Mouse (Mus musculus): ENCODE data around the gene Fgf2.

The Fgf2 gene

DNA sequence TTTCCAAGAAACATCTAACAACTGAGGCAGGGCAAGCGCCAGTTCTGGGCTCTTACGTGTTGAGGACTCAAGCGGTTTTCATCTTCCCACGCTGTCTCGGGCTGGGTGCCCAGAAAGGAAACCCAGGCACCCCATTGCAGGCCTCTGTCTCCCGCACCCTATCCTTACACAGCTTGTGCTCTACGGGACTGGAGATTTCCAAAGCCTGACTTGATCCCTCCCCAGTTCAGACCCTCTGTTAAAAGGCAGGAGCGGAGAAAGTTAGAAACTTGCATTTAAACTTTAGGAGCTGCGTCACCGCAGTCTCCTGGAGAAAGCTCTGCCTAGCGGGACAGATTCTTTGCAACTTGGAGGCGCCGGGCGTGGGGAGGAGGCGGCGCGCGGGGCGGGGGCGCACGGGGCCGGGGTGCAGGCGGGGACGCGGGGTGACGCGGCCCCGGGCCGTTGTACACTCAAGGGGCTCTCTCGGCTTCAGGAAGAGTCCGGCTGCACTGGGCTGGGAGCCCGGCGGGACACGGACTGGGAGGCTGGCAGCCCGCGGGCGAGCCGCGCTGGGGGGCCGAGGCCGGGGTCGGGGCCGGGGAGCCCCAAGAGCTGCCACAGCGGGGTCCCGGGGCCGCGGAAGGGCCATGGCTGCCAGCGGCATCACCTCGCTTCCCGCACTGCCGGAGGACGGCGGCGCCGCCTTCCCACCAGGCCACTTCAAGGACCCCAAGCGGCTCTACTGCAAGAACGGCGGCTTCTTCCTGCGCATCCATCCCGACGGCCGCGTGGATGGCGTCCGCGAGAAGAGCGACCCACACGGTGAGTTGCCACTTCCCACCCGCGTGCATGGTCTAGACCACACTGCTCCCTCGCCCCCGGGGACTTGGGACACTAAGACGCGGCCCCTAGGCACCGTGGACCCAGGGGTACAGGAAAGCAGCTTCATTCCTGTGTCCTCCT, at the start of gene Fgf2:
Gene Fgf2 (plus strand): TSS at position 126 of the 945 bp plus-strand sequence.
- DNase-seq (ENCODE audit: low spot score), result no peak

DNA sequence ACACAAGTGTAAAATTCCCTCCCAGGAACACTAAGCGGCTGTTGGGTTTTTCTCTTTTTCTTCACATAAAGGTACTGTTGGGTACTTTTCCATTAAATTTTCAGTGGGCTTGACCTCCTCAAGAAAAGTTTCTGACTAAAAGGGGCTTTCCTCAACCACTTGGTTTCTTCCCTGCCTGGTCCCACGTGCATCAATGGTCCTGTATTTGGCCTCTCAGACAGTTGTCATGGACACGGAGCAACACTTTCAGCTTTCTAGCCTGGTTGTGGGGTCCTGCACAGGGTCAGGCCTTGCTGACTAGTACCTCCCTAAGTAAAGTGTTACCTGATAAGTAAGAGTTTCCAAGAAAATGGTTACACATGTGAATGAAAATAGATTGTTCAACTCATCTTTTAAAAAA, 48.7 kb upstream of the Fgf2 start:
- no peak for DNase-seq (ENCODE audit: low spot score)

DNA sequence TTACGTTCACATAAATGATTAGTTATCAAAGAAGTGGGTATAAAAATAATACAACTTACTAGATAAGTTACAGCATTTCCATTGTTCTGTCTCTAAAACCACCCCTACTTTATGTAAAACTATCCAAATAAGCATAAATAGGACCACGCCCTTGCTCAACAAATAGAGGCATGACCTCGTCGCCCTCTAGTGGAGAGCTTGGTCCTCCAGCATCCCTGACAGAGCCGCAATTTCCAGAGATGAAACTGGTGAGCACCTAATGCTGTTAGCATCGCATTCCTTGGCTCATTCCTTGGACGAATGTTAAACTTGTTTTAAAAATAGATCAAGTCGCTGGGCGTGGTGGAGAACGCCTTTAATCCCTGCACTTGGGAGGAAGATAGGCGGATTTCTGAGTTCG, 45.5 kb upstream of the Fgf2 start:
- no peak for DNase-seq (ENCODE audit: low spot score)

DNA sequence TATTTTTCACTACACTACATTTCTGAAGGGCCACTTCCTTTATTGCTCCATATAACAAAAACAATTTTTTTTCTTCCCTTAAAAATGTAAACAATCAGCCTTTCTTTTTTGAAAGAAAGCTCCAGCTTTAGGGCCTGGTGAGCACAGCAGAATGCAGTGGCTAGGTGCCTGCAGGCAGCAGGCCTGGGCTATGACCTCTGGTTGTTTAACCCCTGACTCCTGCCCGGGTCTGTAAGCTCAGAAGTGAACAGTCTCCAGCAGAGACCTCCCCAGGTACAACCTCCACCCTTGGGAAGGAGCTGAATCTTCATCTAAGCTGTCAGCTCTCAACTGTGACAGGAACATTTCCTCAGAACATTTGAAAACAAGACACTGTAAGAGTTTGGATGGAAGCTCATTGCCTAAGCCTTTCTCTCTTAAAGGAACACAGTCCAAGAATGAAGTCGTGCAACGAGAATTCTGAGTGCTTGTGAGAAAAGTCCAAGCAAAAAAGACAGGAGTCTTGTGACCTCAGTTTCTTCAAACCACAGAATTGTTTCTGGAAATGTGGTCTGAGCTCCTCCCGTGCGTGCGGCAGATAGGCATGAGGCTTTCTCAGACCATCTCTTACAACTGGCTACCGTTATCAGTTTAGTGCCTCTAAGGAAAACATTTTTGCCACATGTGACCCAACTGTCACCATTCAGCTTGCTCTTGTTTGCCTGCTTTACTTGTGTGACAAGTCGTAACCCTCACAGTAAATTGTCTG, 44.6 kb upstream of the Fgf2 start:
- no peak for DNase-seq (ENCODE audit: low spot score)

DNA sequence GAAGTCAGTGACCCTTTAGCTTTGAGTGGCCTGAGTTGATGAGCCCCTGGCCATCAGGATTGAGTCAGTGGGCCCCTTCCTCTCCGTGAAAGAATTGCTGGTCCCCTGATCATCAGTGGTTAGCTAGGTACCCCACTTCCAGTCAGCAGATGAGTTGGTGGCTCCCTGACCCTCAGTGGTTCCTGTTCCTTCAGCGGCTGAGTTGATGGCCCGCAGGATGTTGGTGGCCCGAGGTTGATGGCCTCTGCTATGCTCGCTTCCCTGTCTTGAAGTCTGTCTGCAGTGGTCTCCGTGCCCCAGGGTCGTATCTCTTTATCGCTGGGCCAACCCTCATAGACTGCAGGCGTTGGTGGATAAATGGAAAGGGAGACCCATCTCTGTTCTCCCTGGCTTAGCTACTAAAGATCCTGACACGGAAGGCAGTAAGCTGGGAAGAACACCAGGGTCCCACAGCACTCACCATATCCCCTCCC, 36.2 kb upstream of the Fgf2 start:
- DNase-seq (ENCODE audit: low spot score), result no peak

DNA sequence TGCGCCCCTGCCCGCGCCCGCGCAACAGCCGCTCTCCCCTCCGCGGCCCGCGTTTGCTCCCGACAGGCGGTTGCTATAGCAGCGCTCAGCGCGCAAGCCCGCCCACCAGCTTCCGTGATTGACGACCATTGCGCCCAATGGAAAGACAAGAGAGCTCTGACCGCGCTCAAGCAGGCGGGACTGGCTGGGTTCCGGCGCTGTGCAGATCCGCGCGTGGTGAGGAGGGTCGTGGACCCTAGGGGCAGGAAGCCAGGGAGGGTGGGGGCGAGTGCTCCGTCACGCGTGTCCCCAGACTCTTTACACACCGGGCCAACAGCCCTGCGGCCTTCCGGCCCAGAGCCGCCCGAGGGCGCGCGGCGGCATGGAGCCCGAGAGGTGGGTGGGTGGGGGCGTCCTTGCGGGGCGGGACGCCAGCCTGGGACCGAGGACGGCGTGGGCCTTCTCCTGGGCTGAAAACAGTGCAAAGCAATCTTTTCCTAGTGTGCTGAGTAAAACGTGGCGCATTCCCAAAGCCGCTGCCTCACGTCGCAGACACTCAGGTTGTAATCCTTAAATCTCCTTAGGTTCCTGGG, 35.7 kb upstream of the Fgf2 start, which contains the start of the genes Bbs12 and Cetn4:
Gene Bbs12 (plus strand): TSS at position 185 of the 572 bp plus-strand sequence.
Gene Cetn4 (minus strand): TSS at position 339 of the 572 bp plus-strand sequence.
- DNase-seq (ENCODE audit: low spot score), result peak; percentile 93

DNA sequence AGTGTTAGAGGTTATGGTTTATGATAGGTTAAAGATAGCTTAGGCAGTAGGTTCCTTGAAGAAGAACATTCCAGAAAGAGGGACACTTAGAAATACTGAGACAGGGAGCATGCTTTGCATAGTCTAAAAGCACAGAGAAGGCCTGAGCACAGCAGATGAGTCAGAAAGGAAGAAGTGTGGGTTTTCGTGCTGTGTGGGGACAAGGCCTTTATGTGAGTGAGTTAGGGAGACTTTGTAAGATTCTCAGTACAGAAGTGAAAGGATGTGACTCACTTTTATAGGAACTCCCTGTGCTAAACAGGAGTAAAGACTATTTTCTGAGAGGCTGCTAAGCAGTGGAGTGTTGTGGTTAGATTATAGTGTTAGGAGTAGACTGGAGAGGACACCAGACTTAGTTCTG, 34.8 kb upstream of the Fgf2 start:
- no peak for DNase-seq (ENCODE audit: low spot score)

DNA sequence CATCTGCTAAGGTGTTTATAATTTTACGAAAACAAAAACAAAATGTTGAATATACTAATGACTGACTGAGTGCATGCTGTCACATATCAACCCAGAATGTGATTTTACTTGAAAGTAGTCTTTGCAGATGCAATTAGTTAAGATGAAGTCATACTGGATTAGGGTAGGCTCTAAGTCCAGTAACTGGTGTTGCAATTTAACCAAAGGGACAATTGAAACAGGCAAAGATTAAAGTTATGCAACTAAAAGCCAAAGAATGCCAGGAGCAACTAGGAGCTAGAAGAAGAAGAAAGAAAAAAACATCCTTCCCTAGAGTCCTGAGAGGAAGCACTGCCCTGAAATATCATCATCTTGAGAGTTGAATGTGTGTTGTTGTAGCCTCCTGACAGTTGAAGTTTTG, 31.9 kb upstream of the Fgf2 start:
- DNase-seq (ENCODE audit: low spot score), result no peak

DNA sequence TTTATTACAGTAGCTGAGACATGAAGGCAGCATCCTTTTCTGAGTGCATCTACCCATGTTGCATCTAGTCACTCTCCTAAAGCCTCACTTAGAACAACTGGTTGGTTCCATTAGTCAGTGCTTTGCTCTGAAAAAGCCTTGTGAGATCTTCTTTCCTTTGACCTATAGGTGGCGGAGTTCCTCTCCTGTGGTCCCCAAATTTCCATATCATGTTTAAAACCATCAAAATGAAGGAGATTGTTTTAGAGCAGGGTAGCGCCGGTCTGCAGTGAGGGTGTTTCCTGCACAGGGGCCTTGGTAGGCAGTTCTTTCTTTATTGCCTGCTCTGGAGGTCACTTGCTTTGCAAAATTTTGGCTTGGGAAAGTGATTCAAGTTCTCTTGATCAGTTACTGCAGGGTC, 23.8 kb upstream of the Fgf2 start:
- no peak for DNase-seq (ENCODE audit: low spot score)

DNA sequence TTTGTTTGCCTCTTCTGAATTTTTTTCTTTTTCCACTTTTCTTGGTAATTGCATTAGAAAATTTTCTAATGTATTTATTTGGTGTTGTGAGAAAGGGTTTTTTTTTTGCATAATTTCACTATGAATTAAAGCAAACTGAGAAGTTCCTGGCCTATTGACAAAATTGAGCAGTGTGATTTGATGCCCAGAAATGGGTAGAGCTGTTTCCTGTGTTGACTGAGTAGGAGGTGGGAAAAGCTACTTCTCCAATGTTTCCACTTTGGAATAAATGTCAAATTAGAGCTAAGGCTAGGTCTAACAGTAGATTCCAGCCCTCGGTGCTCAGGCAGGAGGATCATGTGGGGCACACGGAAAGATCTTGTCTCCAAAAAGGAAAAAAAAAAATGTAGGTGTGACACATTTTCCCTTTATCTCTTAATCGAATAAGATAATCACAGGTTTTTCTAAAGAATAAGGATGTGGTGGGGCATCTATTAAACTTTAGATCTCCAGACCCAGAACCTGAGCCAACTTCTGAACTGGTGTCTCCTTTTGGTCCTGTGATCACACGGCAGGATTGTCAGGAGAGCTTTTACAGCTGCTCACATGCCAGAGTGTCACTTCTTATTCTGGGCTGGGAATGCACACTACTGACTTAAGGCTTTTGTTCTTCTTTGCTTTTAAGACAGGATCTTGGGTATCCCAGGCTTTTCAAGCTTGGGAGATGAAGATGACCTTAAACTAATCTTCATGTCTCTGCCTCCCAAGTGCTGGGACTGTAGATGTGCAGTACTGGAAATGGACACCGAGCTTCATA, 22.6 kb upstream of the Fgf2 start:
- DNase-seq (ENCODE audit: low spot score), result no peak

DNA sequence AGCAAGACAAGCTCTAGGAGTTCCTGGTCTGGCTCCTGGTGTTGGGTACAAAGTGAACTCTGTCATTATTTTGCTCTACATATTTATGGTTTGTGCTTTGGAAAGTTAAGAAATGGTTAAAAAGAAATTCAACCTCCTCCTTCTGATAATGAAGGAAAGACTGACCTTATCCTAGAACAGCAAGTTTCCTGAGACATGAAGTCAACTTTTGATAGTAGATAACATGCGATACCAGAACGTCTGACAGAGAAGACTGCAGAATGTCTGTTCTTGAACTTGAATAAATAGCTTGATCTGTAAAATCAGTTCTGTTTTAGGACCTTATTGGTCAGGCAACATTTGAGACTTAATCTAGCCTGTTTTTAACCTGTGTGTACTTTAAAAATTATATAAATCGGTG, 21.5 kb upstream of the Fgf2 start:
- no peak for DNase-seq (ENCODE audit: low spot score)

DNA sequence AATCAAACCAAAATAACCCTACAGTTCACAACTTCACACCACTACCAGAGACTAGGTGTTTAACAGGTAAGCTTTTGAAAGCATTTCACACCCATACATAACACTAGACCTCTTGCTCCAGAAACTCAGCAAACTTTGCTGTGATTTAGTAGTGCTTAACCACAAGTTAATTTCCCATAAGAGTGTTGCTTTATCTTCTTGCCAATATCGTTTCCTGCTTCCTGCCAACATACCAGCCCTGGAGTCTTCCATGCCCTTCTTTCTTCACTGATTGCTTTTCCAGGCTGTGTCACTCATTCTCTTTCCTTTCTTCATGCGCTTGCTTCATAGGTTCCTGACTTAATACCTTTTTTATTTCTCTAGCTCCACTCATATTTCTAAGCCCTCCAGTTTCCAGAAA, 19.7 kb upstream of the Fgf2 start:
- DNase-seq (ENCODE audit: low spot score), result no peak

DNA sequence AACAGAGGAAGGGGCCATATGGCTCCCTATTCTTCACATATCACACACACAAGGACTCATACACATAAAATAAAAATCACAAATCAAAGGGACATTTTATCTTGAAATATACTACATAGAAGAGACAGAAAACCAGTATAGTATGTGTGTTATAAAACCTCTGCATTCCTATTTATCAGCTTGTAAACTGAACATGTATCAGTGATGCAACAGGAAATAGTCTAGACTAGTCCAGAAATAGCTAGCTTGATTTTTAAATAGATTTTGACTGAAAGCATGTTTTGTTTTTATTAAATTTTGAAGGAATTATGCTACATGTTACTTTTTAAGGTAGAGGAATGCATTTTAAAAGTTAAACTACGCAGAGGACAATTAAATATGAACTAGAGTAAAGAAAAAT, 18.2 kb upstream of the Fgf2 start:
- no peak for DNase-seq (ENCODE audit: low spot score)

DNA sequence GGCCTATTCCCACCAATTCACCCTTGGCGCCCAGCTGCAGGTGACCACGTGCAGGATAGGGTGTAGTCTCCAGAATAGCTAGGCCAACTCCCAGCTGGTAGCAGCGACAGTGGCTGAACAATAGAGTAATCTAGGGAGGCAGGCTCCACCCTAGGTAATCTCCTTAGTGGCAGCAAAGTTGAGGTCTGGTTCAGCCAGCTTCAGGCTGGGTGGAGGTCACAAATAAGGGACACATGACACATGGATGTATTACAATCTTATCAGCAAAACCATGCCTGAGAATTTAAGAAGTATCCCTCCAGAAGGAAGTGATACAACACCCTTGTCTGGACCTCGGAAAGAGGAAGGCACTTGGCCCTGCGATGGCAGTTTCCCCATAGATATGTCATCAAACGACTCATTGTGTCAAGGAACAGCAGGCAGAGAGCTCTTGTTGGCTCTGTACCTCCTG, 16.1 kb upstream of the Fgf2 start:
- no peak for DNase-seq (ENCODE audit: low spot score)

DNA sequence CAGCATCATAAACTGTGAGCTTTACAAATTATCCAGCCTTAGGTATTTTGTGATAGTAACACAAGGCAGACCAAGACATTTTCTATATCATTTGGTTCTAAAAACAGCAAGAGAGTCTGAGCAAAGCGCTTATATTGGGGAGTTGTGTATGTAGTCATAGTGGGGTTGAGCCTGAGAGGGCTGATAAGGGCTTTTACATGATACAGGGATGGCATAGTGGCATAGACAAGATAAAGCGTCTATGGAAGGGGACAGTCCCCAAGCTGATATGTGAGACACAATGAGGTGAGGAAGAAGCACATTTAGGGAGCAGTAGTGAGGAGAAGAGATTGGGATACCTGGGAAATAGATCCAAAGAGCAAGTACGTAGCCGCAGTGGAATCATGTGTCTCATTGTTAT, 14.1 kb upstream of the Fgf2 start:
- no peak for DNase-seq (ENCODE audit: low spot score)

DNA sequence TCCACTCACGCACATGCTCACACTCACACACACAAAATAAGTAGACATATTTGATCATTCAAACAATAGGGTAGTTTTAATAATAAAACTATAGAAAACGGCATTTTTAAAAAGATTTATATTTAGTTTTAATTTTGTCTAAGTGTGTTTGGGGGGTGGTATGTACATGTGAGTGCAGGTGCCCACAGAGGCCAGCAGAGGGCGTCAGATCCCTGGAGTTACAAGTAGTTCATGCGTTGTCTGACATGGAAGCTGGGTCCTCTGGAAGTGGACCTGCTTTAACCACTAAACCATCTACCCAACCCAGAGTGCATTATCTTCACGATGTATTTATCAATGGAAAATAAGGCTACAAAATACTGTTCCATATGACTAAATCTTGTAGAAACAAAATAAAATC, 7.0 kb upstream of the Fgf2 start:
- DNase-seq (ENCODE audit: low spot score), result no peak

DNA sequence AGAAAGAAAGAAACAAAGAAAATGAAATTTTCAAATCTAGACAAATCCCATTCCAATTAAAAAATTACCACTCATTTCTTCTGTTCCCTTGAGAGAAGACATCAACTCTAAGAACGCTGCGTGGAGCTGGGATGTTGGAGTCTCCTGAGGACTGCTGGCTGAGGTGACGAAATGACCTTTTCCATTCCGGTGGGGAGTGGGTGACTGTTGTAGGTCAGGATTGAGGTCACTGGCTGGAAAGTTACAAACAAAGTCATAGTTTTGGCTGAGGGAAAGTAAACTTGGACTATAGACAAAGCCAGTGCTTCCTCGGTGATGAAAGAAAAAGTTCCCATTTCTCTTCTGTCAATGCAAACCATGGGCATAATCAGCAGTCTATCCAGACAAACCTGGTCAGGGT, 5.3 kb upstream of the Fgf2 start:
- no peak for DNase-seq (ENCODE audit: low spot score)

DNA sequence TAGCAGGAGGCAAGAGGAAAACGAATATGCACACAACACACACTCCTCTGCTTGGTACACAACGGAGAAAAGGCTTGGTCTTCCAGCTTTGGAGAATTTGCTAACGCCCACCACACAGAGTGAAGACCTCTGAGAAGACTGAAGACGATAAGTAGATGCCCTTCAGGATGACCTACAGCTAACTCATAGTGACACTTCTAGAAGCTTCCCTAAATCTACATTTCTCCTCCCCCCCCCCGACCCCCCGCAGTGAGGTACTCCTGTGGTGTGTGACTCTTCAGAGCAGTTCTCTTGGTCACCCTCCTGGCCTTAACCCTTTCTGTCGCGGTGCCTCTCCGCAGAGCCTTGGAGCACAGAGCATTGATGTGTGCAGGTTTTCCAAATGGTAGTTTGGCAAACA, 475 bp upstream of the Fgf2 start:
- DNase-seq (ENCODE audit: low spot score), result no peak

DNA sequence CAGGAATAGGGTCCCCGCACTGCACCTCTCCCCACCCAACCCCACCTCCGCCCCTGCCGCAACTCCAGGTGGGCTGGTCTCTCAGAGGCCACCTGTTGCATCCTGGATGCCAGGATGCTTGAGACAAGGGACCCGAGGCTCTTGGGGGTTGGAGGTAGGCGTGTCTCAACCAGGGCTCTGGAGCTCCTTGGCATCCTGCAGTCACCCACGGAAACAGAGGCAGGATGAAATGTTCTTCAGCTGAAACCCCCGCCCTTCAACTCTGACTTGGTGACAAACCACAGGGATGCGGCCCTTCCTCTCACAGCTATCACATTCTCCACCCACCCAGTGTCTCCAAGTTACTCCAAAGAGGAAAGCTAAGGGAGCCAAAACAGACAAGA, 1.0 kb downstream of the Fgf2 start:
- DNase-seq (ENCODE audit: low spot score), result no peak

DNA sequence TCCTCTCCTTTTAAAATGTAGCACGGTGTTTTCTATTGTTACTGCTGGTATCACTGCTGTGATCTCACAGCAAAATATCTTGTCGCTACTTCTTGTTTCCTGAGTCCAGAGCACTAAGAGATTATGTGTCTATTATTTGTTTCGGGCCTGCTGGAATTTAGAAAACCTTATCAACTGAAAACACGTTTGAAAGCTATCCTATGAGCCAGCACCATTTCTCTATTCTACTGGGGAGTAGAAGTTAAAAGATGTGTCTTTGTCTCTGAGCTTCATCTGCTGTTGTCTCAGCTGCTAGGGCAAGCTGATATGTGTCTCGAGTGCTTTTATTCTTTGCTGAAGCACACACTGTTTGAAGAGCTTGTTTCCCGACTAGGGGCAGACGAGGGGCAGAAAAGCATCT, 2.2 kb downstream of the Fgf2 start:
- no peak for DNase-seq (ENCODE audit: low spot score)

DNA sequence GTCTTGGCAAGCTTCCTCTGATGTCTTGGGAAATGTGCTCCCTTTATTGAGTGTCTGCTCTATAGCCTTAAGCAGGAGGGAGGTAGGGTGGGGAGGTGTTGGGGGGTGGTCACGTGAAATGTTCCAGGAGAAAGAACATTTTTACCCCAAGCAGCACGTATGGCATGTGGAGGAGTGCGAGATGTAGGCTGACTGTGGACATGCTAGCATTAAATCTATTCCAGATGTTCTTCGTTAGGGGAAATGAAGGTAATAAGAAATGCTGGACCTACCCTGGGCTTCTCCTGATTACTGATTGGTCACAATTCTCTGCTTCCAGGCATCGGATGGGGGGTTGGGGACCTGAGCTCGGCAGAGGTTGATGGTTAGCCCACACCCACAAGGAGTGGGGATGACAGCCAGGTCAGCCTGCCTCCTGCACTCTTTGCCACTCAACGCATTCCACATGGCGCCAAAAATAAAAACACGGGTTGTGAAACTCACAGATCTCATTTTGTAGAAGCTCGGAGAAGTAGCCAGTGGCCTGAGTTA, 5.9 kb downstream of the Fgf2 start:
- no peak for DNase-seq (ENCODE audit: low spot score)

DNA sequence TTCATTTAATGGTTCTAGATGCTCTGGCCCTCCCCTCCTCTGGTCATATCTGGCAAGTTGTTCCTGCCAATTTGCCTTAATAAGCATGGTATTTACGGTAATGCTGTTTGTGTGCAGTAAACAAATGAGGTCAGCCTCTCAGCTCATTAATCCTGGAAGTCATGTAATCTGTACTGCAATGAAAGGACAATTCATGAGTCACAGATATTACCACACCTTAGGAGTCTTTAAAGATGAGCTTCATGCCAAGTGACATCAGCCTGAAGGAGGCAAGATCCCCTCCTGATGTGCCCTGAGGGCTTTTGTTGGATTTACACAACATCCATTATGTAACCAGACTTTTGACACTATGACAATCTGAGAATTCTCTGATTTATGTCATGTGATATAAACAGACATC, 6.6 kb downstream of the Fgf2 start:
- DNase-seq (ENCODE audit: low spot score), result no peak

Data from urinary bladder, postnatal 10 days (tissue).